Mouse (Mus musculus): ENCODE data around the gene Slc25a21.

GRCm38 (mm10) chr12:56674726-56675125 lies 522.5 kb downstream of the Slc25a21 start:
- TF ChIP-seq CTCF (IDR thresholded peaks at IDR 0.05; ENCODE audit: low read depth) (peak; percentile 60), EP300 (IDR thresholded peaks at IDR 0.05; ENCODE audit: low read depth) (no peak)

Measured in liver, postnatal 0 days (tissue).